Mouse (Mus musculus) cerebellum, postnatal 4 days (tissue): Measurements from ENCODE around the gene Ccdc69.
"Not testable (repeated sequence)": the region's sequence is repeated elsewhere in the genome, so short reads cannot be mapped to it uniquely, and the experiment has no call there.

Source experiments
- DNase-seq, 2 experiments: peaks; one replicate each; pipeline ENCODE4 v3.0.0; 2022; ENCODE audit warnings: low spot score in 2 of 2, mixed read lengths in 1 of 2

Gene Ccdc69

DNA sequence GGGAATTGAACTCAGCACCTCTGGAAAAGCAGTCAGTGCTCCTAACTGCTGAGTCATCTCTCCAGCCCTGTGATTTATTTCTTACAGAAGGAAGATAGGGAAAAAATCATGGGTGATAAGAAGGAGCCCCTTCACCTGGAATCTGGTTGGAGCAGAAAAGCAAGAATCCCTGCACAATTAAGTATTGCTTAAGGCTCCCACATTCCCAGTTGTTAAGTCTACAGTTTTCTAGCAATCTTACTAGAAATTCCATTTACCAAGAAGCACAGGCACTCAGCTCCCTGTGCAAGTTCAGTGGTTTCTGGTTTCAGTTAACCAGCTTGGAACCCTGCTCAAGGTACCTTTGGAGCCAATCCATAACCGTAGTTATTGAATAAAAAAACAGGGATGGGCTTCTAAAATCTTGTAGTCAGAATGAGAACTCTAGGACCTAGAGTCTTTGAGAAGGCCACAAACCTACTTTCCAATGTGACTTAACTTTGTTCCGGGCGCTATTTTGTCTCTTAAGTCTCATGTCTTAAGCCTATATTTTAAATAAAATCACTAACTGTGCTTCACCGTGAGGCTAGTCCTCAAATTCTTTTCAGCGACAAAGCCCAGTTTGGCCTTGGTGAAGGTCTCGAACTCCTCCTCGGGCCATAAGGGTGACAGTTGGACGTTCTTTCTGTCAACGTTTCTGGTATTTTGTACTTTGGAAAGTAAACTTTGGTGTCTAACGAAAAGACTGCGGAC lies 19.0 kb upstream of the Ccdc69 start:
- DNase-seq = no peak

DNA sequence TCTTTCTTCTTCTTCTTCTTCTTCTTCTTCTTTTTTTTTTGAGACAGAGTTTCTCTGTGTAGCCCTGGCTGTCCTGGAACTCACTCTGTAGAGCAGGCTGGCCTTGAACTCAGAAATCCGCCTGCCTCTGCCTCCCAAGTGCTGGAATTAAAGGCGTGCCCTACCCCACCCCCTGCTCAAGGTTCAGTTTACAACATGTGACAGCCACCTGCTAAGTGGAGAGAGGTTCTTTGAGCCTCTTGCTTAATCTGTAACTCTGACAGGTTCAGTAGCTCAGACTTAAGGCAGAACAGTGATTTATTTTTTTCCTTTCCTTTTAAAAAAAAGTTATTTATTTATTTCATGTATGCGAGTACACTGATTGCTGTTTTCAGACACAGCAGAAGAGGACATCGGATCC lies 18.4 kb upstream of the Ccdc69 start:
- DNase-seq = not testable (repeated sequence)

DNA sequence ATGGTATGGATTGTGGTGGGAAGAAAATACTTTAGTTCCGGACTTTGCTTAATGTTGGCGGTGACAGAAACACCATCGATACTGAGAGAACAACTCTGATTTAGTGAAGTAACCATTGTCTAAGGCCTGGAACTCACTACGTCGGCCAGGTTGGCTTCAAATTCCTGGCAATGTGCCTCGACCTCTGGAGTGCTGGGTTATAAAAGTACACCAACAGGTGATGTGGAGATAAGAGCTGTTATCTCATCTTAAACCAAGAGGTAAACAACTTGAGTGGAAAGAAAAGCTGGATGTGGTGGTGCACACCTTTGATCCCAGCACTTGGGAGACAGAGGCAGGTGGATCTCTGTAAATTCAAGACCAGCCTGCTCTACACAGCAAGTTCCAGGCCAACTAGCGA lies 15.2 kb upstream of the Ccdc69 start:
- DNase-seq = no peak

DNA sequence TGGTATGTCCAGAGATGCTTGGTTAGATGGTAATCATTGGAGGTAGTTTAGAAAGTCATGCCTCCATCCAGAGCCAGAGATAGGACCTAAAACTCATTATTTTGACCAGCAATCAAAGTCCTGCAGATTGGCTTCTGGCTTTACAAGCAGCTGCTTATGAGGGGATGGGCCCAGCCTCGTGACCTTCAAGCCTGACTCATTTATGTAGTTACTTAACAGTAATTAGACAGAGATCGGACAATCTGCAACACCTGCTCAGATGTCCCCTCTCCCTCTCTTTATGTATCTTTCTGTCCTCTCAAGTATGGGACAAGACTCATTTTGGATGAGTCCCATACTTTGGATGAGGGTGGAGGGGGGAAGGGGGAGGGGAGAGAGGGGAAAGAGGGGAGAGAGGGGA lies 12.0 kb upstream of the Ccdc69 start:
- no peak for DNase-seq

DNA sequence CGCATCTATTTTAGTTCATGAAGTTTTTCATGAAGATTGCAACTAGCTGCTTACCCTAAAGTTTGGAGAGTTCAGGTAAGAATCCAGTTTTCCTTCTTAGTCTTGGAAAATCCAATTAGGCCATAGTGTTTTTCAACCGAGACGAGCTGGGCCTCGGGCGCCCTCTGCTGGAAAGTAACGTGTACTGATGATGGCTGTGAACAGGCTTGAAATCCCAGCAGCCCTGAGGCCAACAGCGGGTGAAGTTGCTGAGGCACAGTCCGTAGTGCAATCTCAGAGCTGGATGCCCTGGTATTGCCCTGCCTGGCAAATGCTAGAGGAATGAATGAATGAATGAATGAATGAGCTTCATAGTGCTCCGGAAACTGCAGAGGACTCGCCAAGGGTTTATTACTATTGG lies 9.1 kb upstream of the Ccdc69 start:
- peak; percentile 57 to 73 for DNase-seq

DNA sequence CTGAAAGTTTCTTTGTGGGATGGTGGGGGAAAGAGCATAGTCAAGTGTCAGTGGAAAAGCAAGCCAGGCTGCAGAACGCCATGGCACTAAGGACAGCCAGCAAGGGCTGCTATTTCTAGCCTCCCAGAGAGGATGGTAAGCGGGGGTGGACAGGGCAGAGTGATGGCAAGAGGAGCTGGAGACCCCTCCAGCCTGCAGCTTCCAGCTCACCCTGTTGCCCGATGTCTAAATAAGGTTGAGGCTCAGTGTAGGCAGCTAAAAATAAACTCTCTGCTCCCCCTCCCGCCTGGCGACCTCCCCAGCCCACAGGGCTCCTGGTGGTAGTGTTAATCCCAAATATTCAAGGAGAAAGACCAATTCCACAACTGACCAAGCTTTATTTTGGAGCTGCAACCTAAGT lies 7.5 kb upstream of the Ccdc69 start:
- no peak for DNase-seq

DNA sequence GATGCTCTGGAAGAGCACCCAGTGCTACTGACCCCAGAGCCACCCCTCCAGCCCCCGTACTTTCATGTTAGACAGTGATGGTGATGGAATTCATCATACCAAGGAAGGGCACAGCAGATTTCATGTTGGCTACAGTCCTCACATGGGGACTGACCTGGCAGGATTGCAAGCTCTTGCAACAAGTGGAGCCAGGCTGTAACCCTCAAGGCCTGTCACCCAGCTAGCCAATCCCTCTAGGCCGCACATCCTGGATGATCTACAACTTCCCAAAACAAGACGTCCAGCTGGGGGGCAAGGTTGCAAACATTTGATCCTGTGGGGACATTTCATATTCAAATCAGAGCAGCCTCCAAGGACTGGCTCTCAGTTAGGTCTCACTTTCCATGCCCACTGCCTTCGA lies 6.7 kb upstream of the Ccdc69 start:
- DNase-seq = no peak

DNA sequence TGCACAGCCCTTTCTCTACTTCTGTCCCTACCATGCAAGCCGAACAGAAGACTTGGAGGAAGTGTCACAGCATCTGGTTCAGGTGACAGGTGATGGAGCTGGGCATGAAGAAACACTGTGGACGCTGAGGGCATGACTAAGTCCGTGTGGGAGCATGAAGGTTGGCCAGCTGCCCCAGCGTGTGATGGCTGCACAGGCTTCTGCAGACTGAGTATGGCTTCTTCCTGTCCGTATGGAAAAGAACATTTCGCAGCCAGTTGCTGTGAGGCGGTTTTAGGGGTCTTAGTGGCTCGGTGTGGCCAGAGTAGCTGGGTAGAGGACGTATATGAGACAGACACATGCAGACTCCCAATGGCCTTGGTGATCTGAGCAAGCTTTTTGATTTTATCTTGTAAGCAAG lies 3.3 kb upstream of the Ccdc69 start:
- no peak for DNase-seq

DNA sequence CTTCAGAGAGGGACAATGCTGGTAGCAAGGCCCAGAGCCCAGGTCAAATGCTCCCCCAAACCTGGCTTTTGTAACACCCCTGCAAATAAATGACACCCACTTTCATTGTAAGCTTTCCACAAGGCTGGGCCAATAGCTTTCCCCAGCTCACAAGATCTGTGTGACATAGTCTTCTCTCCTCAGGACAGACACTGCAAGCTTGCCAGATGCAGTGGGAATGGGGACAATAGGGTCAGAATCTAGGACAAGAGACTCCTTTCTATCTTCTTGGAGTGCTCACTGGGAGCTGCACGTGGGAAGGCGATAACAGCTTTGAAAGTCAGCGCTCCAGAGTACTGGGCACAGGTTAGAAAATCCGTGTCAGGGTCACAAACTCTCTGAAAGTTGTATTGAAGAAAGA lies 1.2 kb upstream of the Ccdc69 start:
- no peak for DNase-seq

DNA sequence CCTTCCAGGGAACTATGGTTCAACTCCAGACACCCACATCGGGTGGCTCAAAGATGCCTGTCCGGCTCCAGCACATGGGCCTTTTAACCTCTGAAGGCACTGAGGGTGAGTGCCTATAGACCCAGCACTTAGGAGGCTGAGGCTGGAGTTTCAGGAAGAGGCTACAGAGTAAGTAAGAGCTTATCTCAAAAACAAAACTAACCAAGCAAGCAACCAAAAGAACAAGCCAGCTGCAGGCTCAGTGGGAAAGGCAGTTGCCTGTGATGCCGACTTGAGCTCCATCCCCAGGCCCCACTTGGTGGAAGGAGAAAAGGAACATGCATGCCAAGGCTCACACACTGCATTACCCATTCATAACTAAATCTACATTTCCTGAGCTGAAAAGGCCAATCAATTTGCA lies 571 bp upstream of the Ccdc69 start:
- DNase-seq = no peak

DNA sequence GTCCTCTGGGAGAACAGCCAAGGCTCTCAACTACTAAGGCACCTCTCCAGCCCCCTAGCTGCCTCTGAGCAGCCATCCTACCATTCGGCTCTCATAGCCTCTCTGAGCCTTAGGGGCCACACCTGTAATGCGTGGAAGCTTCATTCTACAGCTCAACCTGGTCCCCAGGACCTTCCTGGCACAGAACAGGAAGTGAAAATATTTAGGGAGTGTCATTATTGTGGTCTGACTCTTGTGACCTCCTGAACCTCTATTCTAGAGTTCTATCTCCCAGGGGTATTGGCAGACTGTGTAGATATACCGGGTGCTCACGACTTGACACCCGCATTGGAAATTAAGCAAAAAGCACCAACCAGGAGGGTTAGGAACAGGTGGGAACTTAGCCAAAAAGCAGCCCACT lies 1.7 kb downstream of the Ccdc69 start:
- DNase-seq = no peak

DNA sequence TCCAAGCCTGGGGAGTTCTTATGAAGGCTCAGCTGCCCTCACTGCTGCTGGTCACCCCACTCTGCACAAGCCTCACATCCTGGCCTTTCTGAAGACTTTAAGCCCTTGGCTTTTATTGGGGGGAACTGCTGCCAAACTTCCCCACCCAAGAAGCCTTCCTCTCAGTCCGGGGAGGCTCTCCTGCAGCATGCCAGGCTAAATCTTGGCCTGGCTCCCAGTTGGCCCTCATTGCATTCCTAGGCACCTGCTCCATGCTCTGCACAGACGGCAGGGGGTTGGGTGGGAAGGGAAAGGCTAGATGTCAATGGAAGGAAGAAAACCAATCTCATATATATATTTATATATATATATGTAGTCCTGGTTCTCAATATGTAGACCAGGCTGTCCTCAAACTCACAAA lies 2.3 kb downstream of the Ccdc69 start:
- DNase-seq = peak in 1 of 2 experiments; percentile 54

DNA sequence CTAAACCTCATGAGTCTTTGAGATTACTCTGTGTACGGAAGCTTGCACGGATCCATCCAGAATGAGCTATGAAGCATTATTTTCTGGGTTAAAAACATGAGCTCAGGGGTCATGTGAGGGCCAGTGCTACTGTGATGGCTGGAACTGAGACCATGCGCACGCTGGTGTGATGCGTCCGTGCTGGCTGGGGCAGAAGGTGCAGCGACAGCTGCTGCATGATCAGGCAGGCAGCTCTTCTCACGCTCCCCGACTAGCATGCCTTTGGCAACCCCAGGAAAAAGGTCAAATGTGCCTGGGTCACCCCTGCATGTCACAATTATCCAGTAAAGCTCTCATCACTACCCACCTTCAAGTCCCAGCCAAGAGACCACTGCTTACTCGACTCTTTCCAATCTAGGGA lies 4.7 kb downstream of the Ccdc69 start:
- no peak for DNase-seq

DNA sequence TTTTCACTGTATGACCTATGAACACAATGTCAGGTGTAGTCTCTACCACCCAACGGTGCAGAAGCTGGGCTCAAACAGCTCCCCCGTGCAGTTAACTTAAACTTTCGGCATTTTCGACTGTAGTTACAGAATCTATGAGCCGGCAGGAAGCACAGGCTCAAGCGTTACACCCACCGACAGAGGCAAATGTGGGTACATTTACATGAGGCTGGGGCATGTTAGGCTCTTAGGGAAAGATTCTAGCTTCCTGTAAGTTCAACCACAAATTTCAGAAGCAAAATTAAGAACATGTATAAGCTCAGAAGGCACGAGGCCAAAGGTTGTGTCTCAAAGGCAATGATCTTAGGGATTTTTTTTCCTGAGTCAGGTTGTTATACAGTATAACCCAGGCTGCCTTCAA lies 5.5 kb downstream of the Ccdc69 start:
- DNase-seq = no peak

DNA sequence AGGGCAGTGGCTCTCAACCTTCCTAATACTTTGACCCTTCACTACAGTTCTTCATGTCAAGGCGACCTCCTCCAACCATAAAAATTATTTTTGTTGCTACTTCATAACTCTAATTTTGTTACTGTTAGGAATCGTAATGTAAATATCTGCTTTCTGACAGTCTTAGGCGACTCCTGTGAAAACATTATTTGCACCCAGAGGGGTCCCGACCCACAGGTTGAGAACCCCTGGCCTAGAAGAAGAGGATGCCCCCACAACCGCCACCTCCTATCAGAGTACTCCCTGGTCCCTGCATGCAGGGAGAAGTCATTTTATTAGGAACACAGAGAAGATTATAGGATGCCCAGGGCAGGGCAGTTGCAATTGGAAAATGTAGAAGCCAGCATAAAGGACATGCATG lies 6.6 kb downstream of the Ccdc69 start:
- DNase-seq = no peak

DNA sequence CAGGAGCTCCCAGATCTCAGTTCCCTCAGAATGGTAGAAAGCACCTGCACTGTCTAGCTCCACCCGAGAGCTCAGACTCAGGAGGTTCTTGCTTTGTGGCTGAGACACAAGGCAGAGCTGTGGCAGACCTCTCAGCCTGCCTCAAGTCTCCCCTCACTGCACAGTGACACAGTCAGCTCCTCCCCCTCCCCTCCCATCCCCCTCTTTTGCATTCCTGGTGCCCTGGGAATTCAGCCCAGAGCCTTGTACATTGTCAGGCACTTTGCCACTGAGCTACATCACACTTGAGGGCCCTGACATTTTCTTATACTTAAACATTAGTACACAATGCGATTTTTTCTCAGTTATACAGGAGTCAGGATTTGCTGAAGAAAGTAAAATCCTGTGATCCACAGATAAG lies 8.9 kb downstream of the Ccdc69 start:
- DNase-seq = no peak

DNA sequence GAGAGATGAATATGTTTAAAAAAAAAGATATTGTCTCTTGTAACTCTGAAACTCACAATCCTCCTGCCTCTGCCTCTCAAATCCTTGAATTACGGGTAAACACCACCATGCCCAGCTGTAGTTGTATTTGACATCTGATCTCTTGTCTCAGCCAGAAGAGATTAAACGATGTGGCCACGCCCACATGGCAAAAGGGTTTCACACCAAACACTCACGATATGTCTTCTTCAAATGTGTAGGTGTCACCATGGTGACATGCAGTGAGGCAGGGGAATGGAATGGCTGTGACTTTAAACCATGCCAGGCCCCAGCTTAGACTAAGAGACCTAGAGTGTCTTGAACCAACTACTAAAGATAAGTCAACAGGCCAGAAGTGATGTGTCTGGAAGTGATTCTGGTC lies 11.0 kb downstream of the Ccdc69 start:
- no peak for DNase-seq

DNA sequence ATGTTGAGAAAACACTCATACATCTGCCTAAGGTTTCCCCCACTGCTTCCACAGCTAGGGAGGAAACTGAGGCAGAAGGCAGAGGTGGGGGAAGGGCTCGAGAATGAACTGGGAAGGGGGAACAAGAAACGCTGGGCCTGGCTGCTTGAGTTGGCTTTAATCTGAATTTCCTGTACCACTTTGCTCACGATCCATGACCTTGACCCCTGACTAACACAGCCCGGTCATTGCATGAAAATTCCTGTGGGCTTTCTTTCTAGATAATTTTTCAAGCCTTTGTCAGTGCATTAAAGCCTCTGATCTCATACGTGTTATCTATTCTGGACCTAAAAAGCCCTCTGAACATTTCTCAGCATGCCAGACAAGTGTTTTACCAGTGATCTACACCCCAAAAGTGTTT lies 15.1 kb downstream of the Ccdc69 start:
- DNase-seq = no peak

DNA sequence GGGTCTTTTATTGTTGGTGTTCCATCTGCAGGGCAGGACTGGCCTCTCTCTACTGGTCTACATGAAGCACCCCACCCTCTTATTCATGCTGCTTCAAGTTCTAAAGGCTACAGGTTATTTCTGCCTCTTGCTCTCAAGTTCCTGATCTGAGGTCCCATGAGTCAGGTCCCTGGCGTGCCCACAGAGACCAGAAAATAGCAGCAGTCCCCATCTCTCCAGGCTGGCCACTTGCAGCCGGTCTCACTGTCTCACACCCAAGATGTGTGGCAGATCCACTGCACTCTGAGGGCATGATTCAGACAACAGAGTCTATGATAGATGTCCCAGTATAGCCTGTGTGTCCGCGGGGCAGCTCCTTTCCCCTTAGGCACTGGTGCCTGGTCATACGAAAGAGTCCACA lies 17.1 kb downstream of the Ccdc69 start:
- no peak for DNase-seq

DNA sequence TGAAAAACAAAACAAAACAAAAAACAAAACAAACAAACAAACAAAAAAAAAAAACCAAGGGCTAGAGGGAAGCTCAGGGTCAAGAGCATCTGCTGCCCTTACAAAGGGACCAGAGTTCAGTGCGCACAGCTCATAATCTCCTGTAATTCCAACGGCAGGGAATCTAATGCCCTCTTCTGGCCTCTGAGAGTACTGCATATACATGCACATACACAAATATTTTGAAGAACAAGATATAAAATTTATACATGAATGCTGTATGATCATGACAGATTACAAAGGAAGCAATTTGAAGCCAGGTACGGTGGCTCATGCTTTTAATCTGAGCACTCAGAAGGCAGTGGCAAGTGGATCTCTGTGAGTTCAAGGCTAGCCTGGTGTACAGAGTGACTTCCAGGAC lies 20.4 kb downstream of the Ccdc69 start:
- no peak for DNase-seq

DNA sequence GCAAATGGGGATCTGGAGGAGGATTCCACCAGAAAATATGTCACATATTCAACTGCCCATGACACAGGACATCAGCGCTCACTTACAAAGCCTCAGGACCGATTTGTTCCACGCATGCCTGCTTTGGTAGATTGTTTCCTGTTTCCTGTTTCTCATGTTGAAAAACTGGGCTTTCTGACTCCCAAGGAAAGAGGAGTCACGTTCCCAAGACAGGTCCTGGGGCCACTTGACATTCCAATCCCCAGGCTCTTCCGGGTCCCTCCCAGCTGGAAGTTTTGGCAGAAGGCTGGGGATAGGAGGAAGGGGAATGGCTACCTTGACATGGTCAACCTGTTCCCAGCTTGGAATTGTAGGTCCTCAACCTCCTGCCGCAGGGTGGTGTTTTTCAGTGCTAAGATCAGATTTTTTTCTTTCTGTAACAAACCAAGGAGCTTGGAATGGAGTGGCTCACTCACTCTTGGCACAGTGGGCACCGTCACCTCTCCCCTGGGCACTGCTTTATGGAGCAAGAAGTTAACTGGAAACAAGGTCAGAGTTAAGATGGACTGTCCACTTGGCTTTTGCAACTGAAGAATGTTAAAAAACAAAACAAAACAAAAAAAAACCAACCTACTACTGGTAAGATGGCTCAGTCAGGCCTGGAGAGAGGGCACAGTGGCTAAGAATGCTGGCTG lies 27.0 kb downstream of the Ccdc69 start:
- DNase-seq = no peak

DNA sequence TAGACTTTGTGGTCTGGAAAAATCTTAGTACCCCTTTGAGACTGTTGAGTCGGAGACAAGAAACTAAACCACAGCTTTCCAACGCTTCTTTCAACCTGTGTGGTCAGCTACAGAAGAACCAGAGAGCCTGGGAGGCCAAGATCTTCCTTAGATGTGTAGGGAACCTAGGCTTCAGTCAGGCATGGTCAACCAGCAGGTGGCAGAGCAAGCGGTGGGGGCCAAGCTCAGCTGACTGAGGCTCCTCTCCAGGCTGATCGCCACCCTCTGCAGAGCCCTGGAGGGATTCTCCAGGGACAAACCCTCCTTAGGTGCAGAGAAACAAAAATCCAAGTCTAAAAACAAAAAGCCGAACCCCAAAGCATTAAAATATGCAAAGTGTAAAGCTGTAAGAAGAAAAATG lies 31.3 kb downstream of the Ccdc69 start:
- DNase-seq = no peak

DNA sequence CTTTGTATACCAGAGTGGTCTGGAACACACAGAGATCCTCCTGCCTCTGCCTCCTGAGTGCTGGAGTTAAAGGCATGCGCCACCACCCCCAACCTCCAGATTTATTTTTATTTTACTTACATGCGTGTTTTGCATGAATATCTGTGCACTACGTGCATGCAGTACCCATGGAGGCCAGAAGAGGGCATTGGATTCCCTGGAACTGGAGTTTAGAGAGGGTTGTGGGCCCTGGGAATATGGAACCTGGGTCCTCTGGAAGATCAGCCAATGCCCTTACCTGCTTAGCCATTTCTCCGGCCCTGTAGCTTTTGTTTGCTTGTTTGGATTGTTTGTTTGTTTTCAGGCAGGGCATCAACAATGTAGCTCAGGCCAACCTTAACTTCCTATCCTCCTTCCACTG lies 36.6 kb downstream of the Ccdc69 start:
- peak in 1 of 2 experiments; percentile 31 for DNase-seq

DNA sequence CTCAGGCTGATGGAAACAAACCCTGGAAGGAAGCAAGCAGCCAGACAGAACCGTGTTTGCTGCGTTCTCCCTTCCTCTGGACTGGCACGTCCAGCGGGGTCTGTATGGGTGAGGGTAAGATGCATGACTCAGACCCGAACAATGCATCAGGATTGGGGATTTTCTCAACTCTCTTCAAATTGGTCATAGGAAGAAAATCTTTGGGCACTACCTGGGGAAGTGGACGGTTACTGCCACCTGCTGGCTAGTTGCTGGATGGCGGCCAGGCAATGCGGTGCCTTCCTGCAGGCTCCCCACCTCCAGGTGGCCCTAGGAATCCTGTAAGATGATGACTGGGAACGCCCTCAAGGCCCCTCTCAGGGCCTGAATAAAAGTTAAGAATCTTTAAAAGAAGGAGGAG lies 38.3 kb downstream of the Ccdc69 start:
- peak; percentile 79 to 86 for DNase-seq
